Mouse (Mus musculus): ENCODE results near the gene Nrip3. TPM values are rescaled to one million over a fixed set of nuclear protein-coding genes. Genes with fewer than 3 reads are reported as not detected.
A peak's percentile ranks its signal among the peaks of the same experiment; 100 is the strongest.

The Nrip3 gene
- total and polyA plus RNA-seq, 2 experiments = not detected

DNA sequence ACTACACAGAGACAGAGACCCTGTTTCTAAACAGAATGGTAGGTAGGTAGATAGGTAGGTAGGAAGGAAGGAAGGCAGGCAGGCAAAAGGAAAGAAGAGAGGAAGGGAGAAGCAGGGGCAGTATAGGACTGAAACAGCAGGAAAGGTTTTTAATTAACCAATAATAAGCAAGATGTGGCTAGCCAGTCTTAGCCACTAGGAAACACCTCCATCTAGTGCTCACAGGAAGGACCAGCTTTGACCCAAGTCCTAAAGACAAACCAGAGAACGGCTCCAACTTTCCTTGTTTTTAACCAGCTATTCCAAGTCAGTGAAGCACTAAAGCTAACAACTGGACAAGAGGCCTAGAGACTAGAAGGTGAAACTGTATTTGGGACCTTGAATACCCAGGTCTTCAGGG, 34.1 kb downstream of the Nrip3 start:
- no peak overlapping the region for H3K9ac ChIP-seq (ENCODE audit: low read depth, low read length)
- WGBS = 67% methylated on average over 1 of the region's 1 CpGs

DNA sequence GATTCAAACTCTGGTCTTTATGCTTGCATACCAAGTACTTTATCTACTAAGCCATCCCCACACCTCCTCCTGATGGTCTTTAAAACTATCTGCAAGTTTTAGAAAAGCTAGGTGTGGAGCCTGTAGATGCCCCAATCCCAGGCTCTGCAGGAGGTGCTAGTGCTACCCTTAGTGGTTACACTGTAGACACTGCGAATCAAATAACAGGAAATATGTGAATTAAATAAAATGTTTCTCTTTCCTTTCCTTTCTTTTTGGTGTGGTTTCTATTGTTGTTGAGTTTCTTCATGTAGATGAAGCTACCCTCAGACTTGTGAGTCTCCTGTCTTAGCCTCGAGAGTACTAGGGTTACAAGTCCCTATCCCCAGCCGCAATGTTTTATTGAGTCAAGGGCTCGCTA, 40.1 kb downstream of the Nrip3 start:
- H3K9ac ChIP-seq (ENCODE audit: low read depth, low read length) = no peak overlapping the region
- 88% methylated on average over 4 of the region's 4 CpGs for WGBS
- TF ChIP-seq CTCF (IDR thresholded peaks at IDR 0.05; ENCODE audit: low read depth, low read length) = no peak
- TF ChIP-seq POLR2A (IDR thresholded peaks at IDR 0.05; ENCODE audit: extremely low read depth, insufficient read depth, low read length) = no peak
- no peaks in the 10 kb centered on the region for H3K79me2 ChIP-seq (ENCODE audit: control insufficient read depth, insufficient read depth, low read length)
- no peak for DNase-seq (ENCODE audit: extremely low read depth, low read depth, low spot score)
- no peaks in the 10 kb centered on the region for H3K4me1 ChIP-seq (ENCODE audit: control insufficient read depth, insufficient read depth, low read length)
- no peak overlapping the region for H3K27ac ChIP-seq (replicated peaks; ENCODE audit: insufficient read depth, low read depth, low read length)
- no peak overlapping the region for H3K4me3 ChIP-seq (ENCODE audit: insufficient read depth, low read depth, low read length)
- H3K27me3 ChIP-seq (ENCODE audit: control insufficient read depth, insufficient read depth, low read length) = no peaks in the 10 kb centered on the region
- peaks cover 59% of the 10 kb centered on the region for H3K36me3 ChIP-seq (ENCODE audit: control insufficient read depth, insufficient read depth, low read length)

More for the DNA sequence above, 34.1 kb downstream of the Nrip3 start:
- no peak overlapping the region for H3K4me3 ChIP-seq (ENCODE audit: insufficient read depth, low read depth, low read length)
- peaks cover 7% of the 10 kb centered on the region; the same call in 1 of the 2 replicates for H3K4me1 ChIP-seq (ENCODE audit: control insufficient read depth, insufficient read depth, low read length)
- DNase-seq (ENCODE audit: extremely low read depth, low read depth, low spot score) = no peak
- no peak overlapping the region for H3K27ac ChIP-seq (replicated peaks; ENCODE audit: insufficient read depth, low read depth, low read length)
- H3K79me2 ChIP-seq (ENCODE audit: control insufficient read depth, insufficient read depth, low read length) = no peaks in the 10 kb centered on the region; the same call in 1 of the 2 replicates
- TF ChIP-seq POLR2A (IDR thresholded peaks at IDR 0.05; ENCODE audit: extremely low read depth, insufficient read depth, low read length) (no peak), CTCF (IDR thresholded peaks at IDR 0.05; ENCODE audit: low read depth, low read length) (no peak)
- H3K27me3 ChIP-seq (ENCODE audit: control insufficient read depth, insufficient read depth, low read length) = no peaks in the 10 kb centered on the region
- H3K36me3 ChIP-seq (ENCODE audit: control insufficient read depth, insufficient read depth, low read length) = peaks cover 19% of the 10 kb centered on the region

DNA sequence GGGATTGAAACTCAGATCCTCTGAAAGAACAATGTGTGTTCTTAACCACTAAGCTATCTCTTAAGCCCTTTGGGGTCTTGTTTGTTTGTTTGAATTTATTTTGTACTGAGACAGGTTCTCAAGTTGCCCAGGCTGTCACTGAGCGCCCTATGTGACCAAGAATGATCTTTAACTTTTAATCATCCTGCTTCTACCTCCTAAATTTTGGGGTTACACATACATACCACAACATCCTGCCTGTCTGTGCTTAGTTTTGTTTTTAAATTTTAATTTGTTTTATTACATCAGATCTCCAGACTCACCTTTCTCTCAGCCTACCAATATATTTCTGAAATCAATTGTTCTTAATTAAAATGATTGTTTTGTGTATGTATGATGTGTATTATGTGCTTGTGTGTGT, 40.8 kb downstream of the Nrip3 start:
- H3K79me2 ChIP-seq (ENCODE audit: control insufficient read depth, insufficient read depth, low read length) = no peaks in the 10 kb centered on the region
- H3K9ac ChIP-seq (ENCODE audit: low read depth, low read length) = no peak overlapping the region
- H3K27me3 ChIP-seq (ENCODE audit: control insufficient read depth, insufficient read depth, low read length) = no peaks in the 10 kb centered on the region
- no peak overlapping the region for H3K4me3 ChIP-seq (ENCODE audit: insufficient read depth, low read depth, low read length)
- TF ChIP-seq CTCF (IDR thresholded peaks at IDR 0.05; ENCODE audit: low read depth, low read length) = no peak
- no peak for TF ChIP-seq POLR2A (IDR thresholded peaks at IDR 0.05; ENCODE audit: extremely low read depth, insufficient read depth, low read length)
- no peak overlapping the region for H3K27ac ChIP-seq (replicated peaks; ENCODE audit: insufficient read depth, low read depth, low read length)
- H3K36me3 ChIP-seq (ENCODE audit: control insufficient read depth, insufficient read depth, low read length) = peaks cover 65% of the 10 kb centered on the region
- no peaks in the 10 kb centered on the region for H3K4me1 ChIP-seq (ENCODE audit: control insufficient read depth, insufficient read depth, low read length)
- DNase-seq (ENCODE audit: extremely low read depth, low read depth, low spot score) = no peak
- WGBS = 95% methylated on average over 1 of the region's 1 CpGs

DNA sequence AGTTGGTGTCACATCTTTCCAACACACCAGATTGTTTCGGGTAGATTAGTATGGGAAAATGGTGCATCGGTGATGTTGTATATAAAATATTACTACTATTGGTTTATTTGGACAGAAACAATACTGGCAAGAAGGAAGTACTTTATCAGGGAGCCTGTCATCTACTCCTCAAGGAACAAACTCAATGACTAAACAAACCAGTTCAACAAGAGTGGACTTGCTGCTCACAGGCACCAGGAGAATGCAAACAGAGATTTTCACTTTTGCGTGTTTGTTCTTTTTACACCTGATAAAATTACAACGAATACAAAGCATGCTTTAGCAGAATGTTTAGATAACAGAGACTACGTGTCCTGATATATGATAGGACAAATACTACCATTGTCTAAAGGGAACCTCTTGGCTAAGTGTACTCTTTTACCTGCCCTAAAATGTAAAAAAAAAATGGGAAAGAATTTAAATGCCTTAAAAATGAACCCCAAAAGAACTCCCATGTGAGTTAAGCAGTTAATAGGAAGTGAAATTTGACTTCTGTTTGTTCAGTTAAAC, 41.9 kb downstream of the Nrip3 start:
- Histone ChIP-seq H3K4me3 (ENCODE audit: insufficient read depth, low read depth, low read length) (no peak overlapping the region), H3K36me3 (ENCODE audit: control insufficient read depth, insufficient read depth, low read length) (peaks cover 65% of the 10 kb centered on the region), H3K4me1 (ENCODE audit: control insufficient read depth, insufficient read depth, low read length) (no peaks in the 10 kb centered on the region), H3K79me2 (ENCODE audit: control insufficient read depth, insufficient read depth, low read length) (no peaks in the 10 kb centered on the region), H3K27me3 (ENCODE audit: control insufficient read depth, insufficient read depth, low read length) (no peaks in the 10 kb centered on the region), H3K27ac (replicated peaks; ENCODE audit: insufficient read depth, low read depth, low read length) (no peak overlapping the region), H3K9ac (ENCODE audit: low read depth, low read length) (no peak overlapping the region)
- TF ChIP-seq POLR2A (IDR thresholded peaks at IDR 0.05; ENCODE audit: extremely low read depth, insufficient read depth, low read length) = no peak
- no peak for TF ChIP-seq CTCF (IDR thresholded peaks at IDR 0.05; ENCODE audit: low read depth, low read length)
- WGBS = 64% methylated on average over 5 of the region's 5 CpGs
- no peak for DNase-seq (ENCODE audit: extremely low read depth, low read depth, low spot score)

DNA sequence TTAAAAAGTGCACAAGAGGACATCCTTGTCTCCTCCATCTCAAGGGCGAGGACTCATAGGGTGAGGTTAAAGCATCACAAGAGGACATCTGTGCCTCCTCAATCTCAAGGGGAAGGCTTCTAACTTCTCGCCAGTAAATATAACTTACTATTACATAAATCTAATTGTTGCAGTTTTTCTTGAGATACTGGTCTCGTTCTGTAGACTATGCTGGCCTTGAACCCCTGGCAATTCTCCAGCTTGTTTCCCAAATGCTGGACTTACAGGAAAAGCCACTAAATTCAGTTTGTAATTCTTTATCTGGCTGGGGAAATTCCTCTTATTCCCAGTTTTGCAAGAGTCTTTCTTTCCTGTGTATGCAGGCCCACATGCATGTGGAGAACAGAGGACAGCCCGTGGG, 47.0 kb downstream of the Nrip3 start:
- no peaks in the 10 kb centered on the region for H3K27me3 ChIP-seq (ENCODE audit: control insufficient read depth, insufficient read depth, low read length)
- H3K4me3 ChIP-seq (ENCODE audit: insufficient read depth, low read depth, low read length) = no peak overlapping the region
- TF ChIP-seq CTCF (IDR thresholded peaks at IDR 0.05; ENCODE audit: low read depth, low read length) (no peak), POLR2A (IDR thresholded peaks at IDR 0.05; ENCODE audit: extremely low read depth, insufficient read depth, low read length) (no peak)
- DNase-seq (ENCODE audit: extremely low read depth, low read depth, low spot score) = peak; percentile 20
- H3K36me3 ChIP-seq (ENCODE audit: control insufficient read depth, insufficient read depth, low read length) = peaks cover 33% of the 10 kb centered on the region
- H3K27ac ChIP-seq (replicated peaks; ENCODE audit: insufficient read depth, low read depth, low read length) = no peak overlapping the region
- WGBS = 61% methylated on average over 4 of the region's 4 CpGs
- H3K79me2 ChIP-seq (ENCODE audit: control insufficient read depth, insufficient read depth, low read length) = no peaks in the 10 kb centered on the region
- H3K4me1 ChIP-seq (ENCODE audit: control insufficient read depth, insufficient read depth, low read length) = no peaks in the 10 kb centered on the region
- H3K9ac ChIP-seq (ENCODE audit: low read depth, low read length) = no peak overlapping the region

DNA sequence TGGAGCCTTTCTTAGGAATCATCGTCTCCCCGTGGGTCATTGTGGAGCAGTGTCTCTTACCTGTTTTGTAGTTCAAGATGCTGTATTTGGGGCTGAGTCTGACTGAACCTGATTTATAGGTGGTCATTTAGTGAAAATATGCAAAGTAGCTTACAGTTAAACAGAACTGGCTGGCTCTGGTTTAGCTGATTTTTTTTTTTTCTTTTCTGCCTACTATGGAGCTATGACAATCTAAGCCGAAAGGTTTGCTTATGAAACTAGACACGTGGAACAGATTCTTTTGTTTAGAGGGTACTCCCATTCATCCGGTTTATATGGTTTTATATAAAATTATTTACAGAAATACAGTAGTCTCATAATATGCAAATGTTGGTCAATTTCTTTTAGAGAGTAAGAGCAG, 50.2 kb downstream of the Nrip3 start, which contains the start of gene Ascl3:
Ascl3 (minus strand) TSS at position 101 of the 400 bp plus-strand sequence.
- H3K79me2 ChIP-seq (ENCODE audit: control insufficient read depth, insufficient read depth, low read length) = no peaks in the 10 kb centered on the region
- WGBS = 90% methylated on average over 5 of the region's 5 CpGs
- no peaks in the 10 kb centered on the region for H3K27me3 ChIP-seq (ENCODE audit: control insufficient read depth, insufficient read depth, low read length)
- no peaks in the 10 kb centered on the region for H3K4me1 ChIP-seq (ENCODE audit: control insufficient read depth, insufficient read depth, low read length)
- no peak within 1 kb of the TSS for H3K9ac ChIP-seq (ENCODE audit: low read depth, low read length)
- H3K36me3 ChIP-seq (ENCODE audit: control insufficient read depth, insufficient read depth, low read length) = peaks cover 10% of the 10 kb centered on the region
- no peak within 1 kb of the TSS for H3K4me3 ChIP-seq (ENCODE audit: insufficient read depth, low read depth, low read length)
- H3K27ac ChIP-seq (replicated peaks; ENCODE audit: insufficient read depth, low read depth, low read length) = no peak within 1 kb of the TSS
- no peak for DNase-seq (ENCODE audit: extremely low read depth, low read depth, low spot score)
- TF ChIP-seq CTCF (IDR thresholded peaks at IDR 0.05; ENCODE audit: low read depth, low read length) (no peak), POLR2A (IDR thresholded peaks at IDR 0.05; ENCODE audit: extremely low read depth, insufficient read depth, low read length) (no peak)

All from liver, adult 2 months (tissue).